Mouse (Mus musculus): Measurements from ENCODE around the gene Gm21887. TPM values are rescaled to one million over a fixed set of nuclear protein-coding genes. Genes with fewer than 3 reads are reported as not detected.
"Not testable (repeated sequence)": the region's sequence is repeated elsewhere in the genome, so short reads cannot be mapped to it uniquely, and the experiment has no call there.

Gene Gm21887
- polyA plus RNA-seq, 1 experiment from 2014 or later: 189 TPM

- H3K4me3 ChIP-seq; H3K4me1 ChIP-seq; H3K27me3 ChIP-seq; ATAC-seq (replicated peaks); H3K9ac ChIP-seq (replicated peaks); H3K4me2 ChIP-seq (replicated peaks): not testable (repeated sequence)
- Histone ChIP-seq H3K27ac (replicated peaks) (peak overlapping the region; percentile 2; the same call in 1 of the 2 replicates), H3K36me3 (peaks cover 32% of the 10 kb centered on the region), H3K9me3 (peaks cover 22% of the 10 kb centered on the region)
- 46% methylated on average over 15 of the region's 15 CpGs for WGBS
These were observed 12.4 kb downstream of the Gm21887 start for GRCm38 (mm10) chrX:170021750-170022461.

Other genes with a start within 250 kb of the Gm21887 start
- not detected in 2 replicates for gene 4933400A11Rik, start 230.0 kb upstream of the Gm21887 start, polyA plus RNA-seq (2015; fragmentation: Nextera tagmentation; extraction: Ambion mirVana)